Mouse (Mus musculus): ENCODE results near the gene Nxt1.

Nxt1 gene

GRCm38 (mm10) chr2:148689444-148690140, 17.2 kb downstream of the Nxt1 start:
- DNase-seq (ENCODE audit: low read depth, low spot score), result no peak

- no peak for DNase-seq (ENCODE audit: low read depth, low spot score)
Observed at GRCm38 (mm10) chr2:148690291-148690690, 17.9 kb downstream of the Nxt1 start.

DNA sequence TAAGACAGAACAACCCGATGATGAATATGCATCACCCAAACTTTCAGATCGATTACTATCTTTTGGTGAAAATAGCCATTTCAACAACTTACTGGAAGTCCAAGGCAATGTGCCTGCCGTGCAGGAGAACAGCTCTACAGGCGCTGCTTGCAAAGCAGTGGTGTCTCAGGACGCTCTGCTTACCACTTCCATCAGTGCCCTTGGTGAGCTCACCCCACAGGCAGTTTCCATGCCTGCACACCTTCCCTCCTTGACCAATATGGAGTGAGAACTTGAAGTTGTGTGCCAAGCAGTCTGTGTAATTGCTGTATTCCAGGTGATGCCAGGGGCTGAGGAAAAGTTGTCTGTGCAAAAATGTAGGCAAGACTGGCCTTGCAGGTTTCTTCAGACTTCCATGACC, 18.4 kb downstream of the Nxt1 start:
- DNase-seq (ENCODE audit: low read depth, low spot score), result no peak

DNA sequence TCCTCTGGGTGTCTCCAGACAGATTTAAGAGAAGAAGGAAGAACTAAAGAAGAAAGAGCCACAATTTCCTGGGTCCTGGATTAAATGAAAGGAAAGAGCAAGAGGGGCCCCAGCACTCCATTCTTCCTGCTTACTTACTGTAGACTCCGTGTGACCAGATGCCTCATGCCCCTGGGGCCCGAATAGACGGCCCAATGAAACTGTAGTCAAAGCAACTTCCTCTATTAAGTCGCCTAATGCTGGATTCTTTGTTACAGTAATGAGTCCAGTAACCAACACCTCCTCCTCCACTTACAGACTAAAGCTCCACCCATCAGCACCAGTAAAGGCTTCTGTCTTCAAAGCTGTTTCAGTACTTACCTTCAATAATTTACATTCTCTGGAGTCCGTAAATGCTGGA, 26.2 kb downstream of the Nxt1 start:
- no peak for DNase-seq (ENCODE audit: low read depth, low spot score)

- no peak for DNase-seq (ENCODE audit: low read depth, low spot score)
Observed at GRCm38 (mm10) chr2:148706409-148707201, 34.2 kb downstream of the Nxt1 start.

DNA sequence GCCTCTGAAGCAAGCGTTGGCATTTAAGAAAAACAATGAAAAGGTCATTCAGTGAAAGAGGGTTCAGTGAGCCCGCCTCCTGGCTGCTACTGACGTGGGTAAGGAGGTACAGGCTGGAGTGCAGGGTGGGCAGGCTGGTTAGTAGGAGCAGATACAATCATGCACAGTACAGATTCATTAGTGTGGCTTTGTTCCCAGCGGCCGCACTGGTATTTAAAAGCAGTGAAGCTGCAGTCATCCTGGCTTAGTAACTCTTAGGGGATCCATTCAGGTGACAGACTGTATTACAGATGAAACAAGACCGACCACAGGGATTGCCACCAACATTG, 34.8 kb downstream of the Nxt1 start:
- DNase-seq (ENCODE audit: low read depth, low spot score), result no peak

GRCm38 (mm10) chr2:148712326-148712725, 39.9 kb downstream of the Nxt1 start:
- DNase-seq (ENCODE audit: low read depth, low spot score), result no peak

DNA sequence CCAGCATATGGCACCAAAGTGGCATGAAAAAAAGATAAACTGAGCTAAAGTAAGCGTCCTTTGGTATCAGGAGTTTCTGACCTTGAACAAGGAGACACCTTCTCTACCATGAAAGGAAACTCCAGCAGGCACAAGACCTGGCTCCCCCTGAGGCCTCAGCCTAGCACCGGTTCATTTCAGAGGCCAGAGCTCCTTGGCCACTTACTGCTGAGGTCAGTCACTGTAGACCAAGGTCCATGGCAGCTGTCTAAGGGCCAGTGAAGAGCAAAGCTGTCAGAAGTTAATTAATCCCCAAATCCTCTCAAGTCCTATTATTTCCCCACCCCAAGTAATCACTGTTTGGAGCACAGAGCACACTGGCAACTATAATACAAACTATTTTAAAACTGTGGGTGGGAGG, 44.7 kb downstream of the Nxt1 start:
- DNase-seq (ENCODE audit: low read depth, low spot score), result no peak

DNA sequence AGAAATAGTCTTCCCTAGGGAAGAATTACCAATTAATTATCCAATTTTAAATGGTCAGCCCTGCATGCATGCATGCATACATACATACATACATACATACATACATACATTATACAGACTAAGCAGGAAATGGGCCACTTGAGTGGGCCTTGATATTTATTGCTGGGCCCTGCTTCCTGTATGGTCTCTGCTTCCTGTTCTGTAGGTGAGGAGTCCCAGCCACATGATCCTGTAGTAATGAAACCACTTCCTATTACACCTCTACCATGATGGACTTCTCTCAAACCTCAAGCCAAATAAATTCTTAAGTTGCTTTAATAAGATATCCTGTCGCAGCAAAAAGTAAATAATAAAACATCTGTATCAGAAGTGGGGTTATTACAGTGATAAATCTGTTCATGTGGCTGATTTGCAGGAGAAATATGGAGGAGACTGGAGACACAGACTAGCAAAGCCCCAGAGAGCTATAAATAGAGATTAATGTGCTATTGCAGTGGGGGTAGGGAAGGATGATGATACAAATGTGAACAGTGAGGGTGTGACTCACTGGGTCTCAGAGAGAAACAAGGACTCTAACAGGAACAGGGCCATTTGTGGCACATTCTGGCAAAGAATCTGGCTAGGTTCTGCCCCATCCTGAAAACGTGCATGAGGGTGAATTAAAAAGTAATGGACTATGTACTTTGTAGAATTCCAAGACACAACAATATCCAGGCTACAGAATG, 47.0 kb downstream of the Nxt1 start:
- no peak for DNase-seq (ENCODE audit: low read depth, low spot score)
